Mouse (Mus musculus) neural tube, embryonic 14.5 days (tissue): ENCODE measurements around the gene Gm4756. TPM values are rescaled to one million over a fixed set of nuclear protein-coding genes. Genes with fewer than 3 reads are reported as not detected.
"Not testable (repeated sequence)": the region's sequence is repeated elsewhere in the genome, so short reads cannot be mapped to it uniquely, and the experiment has no call there.

Experiments used
- ATAC-seq: fragments of 200-750 bp; cut with Nextera tagmentation; 2 replicates; pipeline ENCODE4 v1.8.0; 2017; ENCODE audit warnings: low read depth, mild to moderate bottlenecking, moderate TSS enrichment, moderate library complexity
- H3K27ac ChIP-seq: fragments of 300-500 bp; sonication (generic); 2 replicates; pipeline ENCODE4 v1.5.1; 2014; ENCODE audit warnings: low read depth, mild to moderate bottlenecking, control low read depth, low read length, moderate library complexity, mixed read lengths
- H3K27me3 ChIP-seq: fragments of 300-500 bp; sonication (generic); 2 replicates; pipeline ENCODE4 v1.6.1; 2014; ENCODE audit warnings: low read length; ENCODE audit not compliant: control insufficient read depth, insufficient read depth
- H3K36me3 ChIP-seq: fragments of 300-500 bp; sonication (generic); 2 replicates; pipeline ENCODE4 v1.6.1; 2014; ENCODE audit warnings: low read length, mixed read lengths; ENCODE audit not compliant: control insufficient read depth, insufficient read depth
- H3K4me1 ChIP-seq: fragments of 300-500 bp; sonication (generic); 2 replicates; pipeline ENCODE4 v1.6.1; 2014; ENCODE audit warnings: low read length; ENCODE audit not compliant: control insufficient read depth, insufficient read depth
- H3K4me2 ChIP-seq: fragments of 300-500 bp; sonication (generic); 2 replicates; pipeline ENCODE4 v1.6.1; 2014; ENCODE audit warnings: mild to moderate bottlenecking, low read depth, low read length, control low read depth
- H3K4me3 ChIP-seq: fragments of 300-500 bp; sonication (generic); 2 replicates; pipeline ENCODE4 v1.5.1; 2014; ENCODE audit warnings: low read depth, low read length, control low read depth, mixed read lengths
- H3K9ac ChIP-seq: fragments of 300-500 bp; sonication (generic); replicated peaks from 2 replicates; pipeline ENCODE4 v1.6.1; 2014; ENCODE audit warnings: low read depth, mild to moderate bottlenecking, control low read depth, low read length, mixed read lengths
- H3K9me3 ChIP-seq: fragments of 300-500 bp; sonication (generic); 2 replicates; pipeline ENCODE4 v1.6.1; 2016; ENCODE audit warnings: low read length; ENCODE audit not compliant: control insufficient read depth
- WGBS: fragments of 180-500 bp; shearing (Covaris S2); extraction: QIAGEN DNeasy Blood & Tissue Kit; methylation state at CpG from one replicate; pipeline ENCODE4 v1.1.7; 2014; 5-methylcytosine and 5-hydroxymethylcytosine counted together
- polyA plus RNA-seq: library from polyadenylated mRNA; unstranded; fragments of >200 nt; fragmentation: Nextera tagmentation; extraction: Ambion mirVana; gene quantifications from 2 replicates; pipeline ENCODE4 v1.2.1, GENCODE M21; 2014

Gm4756 gene
- not detected in 2 replicates for polyA plus RNA-seq

GRCm38 (mm10) chr12:72649611-72650330 lies at the start of gene Gm4756:
Gm4756 (minus strand) TSS chr12:72649661.
- no peaks in the 10 kb centered on the region for H3K27me3 ChIP-seq
- no peaks in the 10 kb centered on the region for H3K4me1 ChIP-seq
- no peak within 1 kb of the TSS for H3K4me2 ChIP-seq
- no peak for ATAC-seq
- WGBS, result 74% methylated on average over 11 of the region's 11 CpGs
- H3K9me3 ChIP-seq, result no peaks in the 10 kb centered on the region
- H3K36me3 ChIP-seq, result no peaks in the 10 kb centered on the region
- H3K9ac ChIP-seq, result no peak within 1 kb of the TSS
- H3K27ac ChIP-seq, result no peak within 1 kb of the TSS
- H3K4me3 ChIP-seq, result no peak within 1 kb of the TSS

GRCm38 (mm10) chr12:72694901-72695463 lies 45.5 kb upstream of the Gm4756 start:
- H3K27me3 ChIP-seq, result no peaks in the 10 kb centered on the region
- no peak overlapping the region for H3K9ac ChIP-seq
- no peak overlapping the region for H3K4me2 ChIP-seq
- no peaks in the 10 kb centered on the region for H3K4me1 ChIP-seq
- ATAC-seq, result no peak
- H3K4me3 ChIP-seq, result no peak overlapping the region
- no peaks in the 10 kb centered on the region for H3K9me3 ChIP-seq
- WGBS, result 48% methylated on average over 9 of the region's 9 CpGs
- no peaks in the 10 kb centered on the region for H3K36me3 ChIP-seq
- H3K27ac ChIP-seq, result no peak overlapping the region

- no peaks in the 10 kb centered on the region for H3K27me3 ChIP-seq
- H3K9ac ChIP-seq, result no peak overlapping the region
- no peaks in the 10 kb centered on the region for H3K36me3 ChIP-seq
- no peak overlapping the region for H3K4me3 ChIP-seq
- H3K9me3 ChIP-seq, result no peaks in the 10 kb centered on the region
- no peaks in the 10 kb centered on the region for H3K4me1 ChIP-seq
- ATAC-seq, result no peak
- no peak overlapping the region for H3K27ac ChIP-seq
- WGBS, result 80% methylated on average over 12 of the region's 12 CpGs
- no peak overlapping the region for H3K4me2 ChIP-seq
Measured at GRCm38 (mm10) chr12:72694438-72694837, 45.0 kb upstream of the Gm4756 start.

GRCm38 (mm10) chr12:72693895-72694294 lies 44.4 kb upstream of the Gm4756 start:
- Histone ChIP-seq H3K4me3 (no peak overlapping the region), H3K9me3 (no peaks in the 10 kb centered on the region), H3K27me3 (no peaks in the 10 kb centered on the region), H3K36me3 (no peaks in the 10 kb centered on the region), H3K4me2 (no peak overlapping the region), H3K27ac (no peak overlapping the region), H3K4me1 (no peaks in the 10 kb centered on the region), H3K9ac (no peak overlapping the region)
- 50% methylated on average over 6 of the region's 6 CpGs for WGBS
- ATAC-seq, result no peak

- H3K4me1 ChIP-seq, ATAC-seq, H3K27me3 ChIP-seq, H3K9ac ChIP-seq, H3K9me3 ChIP-seq, H3K36me3 ChIP-seq, H3K27ac ChIP-seq, H3K4me2 ChIP-seq, H3K4me3 ChIP-seq: not testable (repeated sequence)
- 29% methylated on average over 2 of the region's 2 CpGs for WGBS
Measured at GRCm38 (mm10) chr12:72688281-72688680, 38.8 kb upstream of the Gm4756 start.

- ATAC-seq, H3K36me3 ChIP-seq, H3K4me3 ChIP-seq, H3K27me3 ChIP-seq, H3K9me3 ChIP-seq, H3K27ac ChIP-seq, H3K4me1 ChIP-seq, H3K4me2 ChIP-seq, H3K9ac ChIP-seq: not testable (repeated sequence)
- 16% methylated on average over 6 of the region's 6 CpGs for WGBS
Measured at GRCm38 (mm10) chr12:72687741-72688140, 38.3 kb upstream of the Gm4756 start.

GRCm38 (mm10) chr12:72686566-72686965 lies 37.1 kb upstream of the Gm4756 start:
- not testable (repeated sequence) for H3K36me3 ChIP-seq, H3K4me2 ChIP-seq, H3K27me3 ChIP-seq, H3K9ac ChIP-seq, ATAC-seq, H3K27ac ChIP-seq, H3K4me3 ChIP-seq, H3K4me1 ChIP-seq, H3K9me3 ChIP-seq
- 82% methylated on average over 4 of the region's 4 CpGs for WGBS

GRCm38 (mm10) chr12:72683612-72684011 lies 34.2 kb upstream of the Gm4756 start:
- 91% methylated on average over 3 of the region's 3 CpGs for WGBS
- no peak for ATAC-seq
- no peaks in the 10 kb centered on the region for H3K36me3 ChIP-seq
- H3K27me3 ChIP-seq, result no peaks in the 10 kb centered on the region
- H3K9ac ChIP-seq, result no peak overlapping the region
- no peak overlapping the region for H3K4me3 ChIP-seq
- H3K4me2 ChIP-seq, result no peak overlapping the region
- no peaks in the 10 kb centered on the region for H3K9me3 ChIP-seq
- H3K4me1 ChIP-seq, result no peaks in the 10 kb centered on the region
- H3K27ac ChIP-seq, result no peak overlapping the region

- WGBS, result 62% methylated on average over 8 of the region's 8 CpGs
- no peak overlapping the region for H3K4me3 ChIP-seq
- no peaks in the 10 kb centered on the region for H3K9me3 ChIP-seq
- H3K36me3 ChIP-seq, result no peaks in the 10 kb centered on the region
- H3K4me2 ChIP-seq, result no peak overlapping the region
- no peak overlapping the region for H3K9ac ChIP-seq
- no peaks in the 10 kb centered on the region for H3K27me3 ChIP-seq
- no peak overlapping the region for H3K27ac ChIP-seq
- no peaks in the 10 kb centered on the region for H3K4me1 ChIP-seq
- ATAC-seq, result no peak
Measured at GRCm38 (mm10) chr12:72682511-72683282, 33.2 kb upstream of the Gm4756 start.
